Mouse (Mus musculus): ENCODE results near the gene Rnf167.

DNA sequence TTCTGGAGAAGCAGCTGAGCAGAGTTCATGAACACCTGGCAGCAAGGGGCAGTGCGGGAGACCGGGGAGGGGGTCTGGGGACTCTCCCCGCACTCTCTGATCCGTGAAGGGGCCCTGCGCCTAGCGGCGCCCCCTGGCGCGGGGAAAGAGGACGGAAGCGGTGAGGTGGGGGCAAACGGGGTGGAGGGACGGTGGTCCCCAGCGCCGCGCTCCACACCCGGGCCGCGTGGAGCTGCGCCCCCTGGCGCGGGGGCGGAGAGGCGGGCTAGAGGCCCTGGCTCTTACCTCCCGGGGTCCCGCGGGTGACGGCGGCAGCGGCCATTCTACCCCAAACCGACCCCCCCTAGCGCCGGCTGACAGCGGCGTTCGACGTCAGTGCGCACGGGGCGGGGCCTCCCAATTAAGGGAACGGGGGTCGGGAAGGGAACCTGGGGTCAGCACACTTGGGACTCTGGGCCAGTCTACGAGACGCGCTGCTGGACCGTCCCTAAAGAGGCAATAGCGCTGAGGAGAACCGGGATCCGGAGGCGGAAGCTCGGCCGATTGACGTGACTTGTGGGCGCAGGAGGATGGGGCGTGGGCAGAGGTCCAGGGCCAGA is 40.7 kb downstream of the Rnf167 start, which contains the start of gene Camta2:
- TF ChIP-seq CTCF (conservative IDR thresholded peaks at IDR 0.05; ENCODE audit: low read length) (no peak), POU5F1 (IDR thresholded peaks at IDR 0.05; ENCODE audit: borderline replicate concordance, low read length) (no peak), NANOG (IDR thresholded peaks at IDR 0.05; ENCODE audit: borderline replicate concordance, low read length) (no peak)
